Mouse (Mus musculus): ENCODE measurements around the gene Rad1.
"Not testable (repeated sequence)": the region's sequence is repeated elsewhere in the genome, so short reads cannot be mapped to it uniquely, and the experiment has no call there.

Rad1 gene

GRCm38 (mm10) chr15:10485484-10486364, at the start of gene Rad1, which contains the start of gene Brix1:
Gene Rad1, plus strand, starts transcription at chr15:10486018.
Gene Brix1, minus strand, starts transcription at chr15:10485947.
- DNase-seq (ENCODE audit: low read depth, low spot score), result peak; percentile 98

DNA sequence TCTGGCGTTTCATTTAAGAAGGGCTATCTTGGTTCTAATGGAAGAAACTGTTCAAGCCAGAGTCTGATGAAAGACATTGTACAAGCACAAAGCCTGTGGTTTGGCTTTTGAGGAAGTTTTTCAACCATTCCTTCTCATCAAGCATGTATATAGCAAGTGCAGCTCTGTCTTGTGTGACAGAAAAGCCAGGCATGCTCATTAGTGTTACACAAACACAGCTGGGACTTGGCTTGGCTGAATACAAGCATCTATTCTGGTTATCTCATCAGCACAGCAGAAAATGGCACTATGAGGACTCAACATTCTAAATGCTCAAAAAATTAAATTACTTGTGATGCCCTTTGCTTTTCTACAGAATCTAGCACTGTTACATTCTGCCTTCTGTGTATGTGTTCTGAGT, 48.9 kb upstream of the Rad1 start:
- no peak for DNase-seq (ENCODE audit: low read depth, low spot score)

DNA sequence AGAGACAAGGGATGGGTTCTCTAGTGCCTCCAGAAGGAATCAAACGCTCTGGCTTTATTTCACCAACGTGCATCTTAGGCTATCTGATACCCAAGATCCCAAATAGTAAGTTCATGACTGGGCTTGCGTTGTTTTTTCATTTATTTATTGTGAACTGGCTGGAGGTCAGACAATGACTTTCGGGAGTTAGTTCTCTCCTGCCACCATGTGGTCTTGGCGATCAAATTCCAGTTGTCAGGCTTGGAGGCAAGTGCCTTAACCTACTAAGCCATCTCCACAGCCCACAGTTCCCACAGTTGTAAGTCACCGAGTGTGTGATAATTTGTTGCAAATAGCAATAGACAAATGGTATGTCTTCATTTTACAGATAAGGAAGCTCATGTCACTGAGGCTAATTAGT, 45.9 kb upstream of the Rad1 start:
- DNase-seq (ENCODE audit: low read depth, low spot score), result no peak

GRCm38 (mm10) chr15:10441493-10441892, 44.3 kb upstream of the Rad1 start:
- DNase-seq (ENCODE audit: low read depth, low spot score), result no peak

- no peak for DNase-seq (ENCODE audit: low read depth, low spot score)
Measured at GRCm38 (mm10) chr15:10442275-10442674, 43.5 kb upstream of the Rad1 start.

DNA sequence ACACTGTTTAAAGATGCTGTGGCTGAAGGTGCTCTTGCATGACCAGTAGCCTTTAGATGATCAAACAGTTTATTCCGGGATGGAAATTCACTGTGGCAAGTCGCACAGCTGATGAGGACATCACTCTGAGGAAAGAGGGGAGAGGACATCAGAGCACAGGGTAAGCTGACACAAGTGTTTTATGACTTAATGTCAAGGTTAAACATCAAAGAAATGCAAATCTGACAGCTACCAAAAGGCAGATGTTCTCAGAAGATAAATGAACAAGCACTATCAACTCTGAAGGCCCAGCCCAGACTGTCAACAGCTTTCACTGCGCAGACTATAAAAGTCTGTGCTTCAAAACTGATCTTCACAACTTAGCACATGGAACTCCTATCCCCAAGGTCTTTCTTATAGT, 38.7 kb upstream of the Rad1 start:
- no peak for DNase-seq (ENCODE audit: low read depth, low spot score)

DNA sequence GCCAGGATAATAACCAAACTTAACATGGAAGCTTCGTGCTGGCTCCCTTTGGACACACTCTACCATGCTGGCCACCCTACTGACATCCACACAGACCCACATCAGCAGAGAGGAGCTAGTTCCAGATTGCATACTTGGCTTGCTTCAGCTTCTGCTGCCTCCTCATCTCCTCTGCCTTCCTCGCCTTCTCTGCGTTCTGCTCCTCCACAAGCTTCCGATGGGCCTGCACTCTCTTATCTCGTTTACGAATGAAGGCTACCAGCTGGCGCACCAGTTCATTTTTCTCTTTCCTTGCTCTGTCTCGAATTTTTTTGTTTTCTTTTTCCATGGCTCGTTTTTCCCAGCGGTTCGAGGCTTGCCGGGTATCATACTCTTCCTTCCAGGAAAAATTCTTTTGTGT, 24.8 kb upstream of the Rad1 start:
- no peak for DNase-seq (ENCODE audit: low read depth, low spot score)

DNA sequence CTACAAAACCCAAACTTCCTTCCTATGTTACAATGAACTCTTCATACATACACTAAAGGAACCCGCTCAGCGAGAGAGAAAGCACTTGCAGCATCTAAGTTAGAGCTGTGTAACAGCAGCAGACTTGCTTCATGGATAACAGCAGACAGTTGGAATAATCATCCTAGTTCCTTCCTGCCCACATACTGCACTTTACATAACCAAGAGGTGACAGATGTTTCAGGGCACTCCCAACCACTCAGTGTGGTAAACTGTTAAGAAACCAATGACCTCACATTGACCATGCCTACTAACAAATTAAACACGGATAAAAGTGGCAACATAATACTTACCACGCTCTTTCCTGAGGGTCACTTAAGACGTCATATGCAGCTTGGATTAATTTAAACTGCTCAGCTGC, 22.3 kb upstream of the Rad1 start:
- DNase-seq (ENCODE audit: low read depth, low spot score), result no peak

- no peak for DNase-seq (ENCODE audit: low read depth, low spot score)
Measured at GRCm38 (mm10) chr15:10464678-10465077, 21.1 kb upstream of the Rad1 start.

DNA sequence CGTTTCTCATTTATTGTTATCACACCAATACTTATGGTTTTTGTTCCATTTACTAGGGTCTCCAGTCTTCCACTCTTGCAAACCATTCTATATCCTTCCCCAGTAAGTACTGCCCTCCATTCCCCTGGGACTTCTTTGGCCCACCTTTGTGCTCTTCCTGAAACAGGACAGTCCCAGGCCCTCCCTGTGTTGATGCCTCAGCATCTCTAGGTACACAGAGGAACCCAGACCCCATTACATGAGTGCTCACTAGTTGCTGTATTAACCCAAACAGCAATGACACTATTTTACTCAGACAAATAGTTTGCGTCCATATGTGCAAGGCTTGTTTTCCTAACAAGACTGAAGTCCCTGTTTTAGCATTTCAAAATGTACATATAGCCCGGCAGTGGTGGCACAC, 17.1 kb upstream of the Rad1 start:
- DNase-seq (ENCODE audit: low read depth, low spot score), result no peak

GRCm38 (mm10) chr15:10469641-10470150, 16.1 kb upstream of the Rad1 start:
- DNase-seq (ENCODE audit: low read depth, low spot score), result no peak

- DNase-seq (ENCODE audit: low read depth, low spot score), result peak; percentile 93
Measured at GRCm38 (mm10) chr15:10470151-10470831, 15.5 kb upstream of the Rad1 start, which contains the start of gene Dnajc21. Gene Dnajc21, minus strand, starts transcription at chr15:10470516.

- DNase-seq (ENCODE audit: low read depth, low spot score), result no peak
Measured at GRCm38 (mm10) chr15:10470941-10471340, 14.9 kb upstream of the Rad1 start.

DNA sequence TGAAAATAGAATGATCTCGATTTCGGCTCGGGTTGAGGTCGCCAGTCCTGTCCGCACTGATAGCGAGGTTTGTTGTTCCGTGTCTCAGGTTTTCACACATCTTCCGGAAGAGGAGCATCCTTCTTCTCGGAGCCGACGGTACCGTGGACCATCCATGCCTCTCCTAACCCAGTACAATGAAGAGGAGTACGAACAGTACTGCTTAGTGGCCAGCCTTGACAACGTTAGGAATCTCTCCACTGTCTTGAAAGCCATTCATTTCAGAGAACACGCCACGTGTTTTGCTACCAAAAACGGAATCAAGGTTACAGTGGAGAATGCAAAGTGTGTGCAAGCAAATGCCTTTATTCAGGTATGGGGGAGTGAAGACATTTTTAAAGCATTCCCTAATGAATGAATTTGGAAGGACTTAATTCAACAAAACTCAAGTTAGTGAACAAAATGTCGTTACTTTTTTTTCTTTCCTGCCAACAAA, 584 bp downstream of the Rad1 start:
- DNase-seq (ENCODE audit: low read depth, low spot score), result no peak

- no peak for DNase-seq (ENCODE audit: low read depth, low spot score)
Measured at GRCm38 (mm10) chr15:10487246-10487645, 1.4 kb downstream of the Rad1 start.

DNA sequence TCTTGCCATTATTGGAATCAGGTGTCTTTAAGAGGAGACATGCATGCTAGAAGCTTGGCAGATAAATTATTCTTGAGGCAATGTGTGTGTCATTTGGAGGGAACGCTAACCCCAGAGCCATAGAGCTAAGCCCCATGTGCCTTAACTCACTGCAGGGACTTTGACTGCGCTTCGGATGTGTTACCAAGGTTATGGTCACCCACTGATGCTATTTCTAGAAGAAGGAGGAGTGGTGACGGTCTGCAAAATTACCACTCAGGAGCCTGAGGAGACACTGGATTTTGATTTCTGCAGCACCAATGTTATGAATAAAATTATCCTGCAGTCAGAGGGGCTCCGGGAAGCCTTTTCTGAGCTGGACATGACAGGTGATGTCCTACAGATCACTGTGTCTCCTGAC, 4.3 kb downstream of the Rad1 start:
- no peak for DNase-seq (ENCODE audit: low read depth, low spot score)

DNA sequence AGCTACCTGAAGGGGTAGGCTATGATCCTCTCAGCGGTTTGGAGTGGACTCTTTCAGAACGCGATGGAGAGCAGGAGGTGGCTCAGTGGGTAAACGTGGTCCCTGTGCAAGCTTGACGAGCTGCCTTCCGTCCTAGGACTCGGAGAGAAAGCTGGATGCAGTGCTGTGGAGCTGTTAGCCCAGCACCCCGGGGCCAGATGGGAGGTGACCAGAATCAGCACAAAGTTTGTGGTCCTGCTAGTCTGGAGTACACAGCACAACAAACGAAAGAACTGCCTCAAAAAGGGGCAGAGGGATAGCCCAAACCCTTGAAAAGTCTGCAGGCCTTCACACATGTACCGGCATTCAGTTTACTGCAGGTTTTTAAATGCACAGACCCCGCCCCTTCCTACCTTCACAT, 10.1 kb downstream of the Rad1 start:
- no peak for DNase-seq (ENCODE audit: low read depth, low spot score)

DNA sequence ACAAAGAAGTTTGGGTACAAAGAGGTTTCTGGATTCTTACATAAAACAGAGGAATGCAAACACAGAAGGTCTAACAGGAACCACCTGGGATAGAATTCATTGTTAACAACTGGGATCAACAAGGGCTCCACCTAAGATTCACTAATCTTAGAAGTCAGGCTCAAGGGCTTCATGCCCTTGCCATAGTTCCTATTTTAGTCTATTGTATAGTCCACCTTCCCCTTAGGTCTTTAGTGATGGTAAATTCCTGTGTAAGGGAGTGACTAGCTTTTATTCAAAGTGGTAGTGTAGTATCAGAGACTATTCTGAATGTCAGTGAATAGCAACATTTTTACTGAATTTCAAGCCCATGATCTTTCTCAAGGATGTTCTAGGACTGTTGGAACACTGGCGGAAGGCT, 10.9 kb downstream of the Rad1 start:
- DNase-seq (ENCODE audit: low read depth, low spot score), result not testable (repeated sequence)

DNA sequence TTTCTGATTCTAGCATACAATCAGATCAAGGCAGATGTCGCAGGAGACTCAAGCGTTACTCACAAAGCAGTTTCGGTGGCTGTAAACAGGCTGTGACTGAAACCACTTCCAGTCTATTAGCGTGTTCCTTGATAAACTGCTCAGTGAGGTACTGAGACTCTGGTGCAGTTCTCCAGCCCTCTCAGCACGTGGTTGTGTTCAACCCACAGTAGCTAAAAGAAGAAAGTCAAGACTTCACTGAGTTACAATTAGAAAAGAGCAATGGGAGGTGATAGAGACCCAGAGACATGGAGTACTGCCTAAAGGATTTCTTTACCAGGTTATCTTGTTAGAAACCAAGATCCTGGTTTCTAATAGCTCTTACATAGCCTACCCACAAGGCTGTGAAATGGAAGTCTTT, 13.8 kb downstream of the Rad1 start:
- DNase-seq (ENCODE audit: low read depth, low spot score), result no peak

- DNase-seq (ENCODE audit: low read depth, low spot score), result no peak
Measured at GRCm38 (mm10) chr15:10500035-10500434, 14.2 kb downstream of the Rad1 start.

DNA sequence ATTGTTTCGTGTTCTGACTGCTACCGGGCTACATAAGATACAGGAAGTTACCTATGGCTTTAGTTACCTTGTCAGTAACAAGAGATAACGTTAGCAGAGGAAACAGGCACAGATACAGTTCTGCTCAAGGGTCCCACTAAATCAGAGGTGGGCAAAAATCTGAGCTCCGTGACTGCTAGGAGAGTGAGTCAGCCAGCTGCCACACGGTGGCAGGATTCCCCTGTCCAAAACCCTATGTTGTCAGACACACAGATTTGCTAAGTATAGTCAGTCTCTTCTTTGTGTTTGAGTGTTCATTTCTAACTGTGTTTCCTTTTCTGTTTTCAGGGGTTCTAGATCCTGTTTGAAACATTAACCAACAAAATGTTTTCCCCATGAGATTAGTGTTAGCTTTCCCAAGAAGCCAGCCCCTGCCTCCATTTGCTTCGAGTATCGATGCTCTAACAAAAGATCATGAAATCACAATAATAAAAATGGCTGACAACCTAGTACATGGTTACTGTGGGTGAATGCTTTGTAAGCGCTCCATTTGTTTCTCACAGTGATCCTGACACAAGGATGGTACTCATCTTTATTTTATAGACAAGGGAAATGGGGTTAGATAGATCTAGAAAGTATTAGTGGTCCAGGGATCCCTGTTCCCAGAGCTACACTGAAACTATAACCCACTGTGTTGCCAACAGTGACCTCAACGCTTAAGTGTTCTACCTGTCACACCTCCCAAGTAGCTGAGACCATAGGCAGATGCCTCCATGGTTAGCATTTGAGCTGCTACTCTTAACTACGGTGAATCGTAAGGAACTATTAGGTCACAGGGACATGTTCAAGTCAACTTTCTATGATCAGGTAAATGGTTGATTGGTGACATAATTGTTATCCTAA, 15.3 kb downstream of the Rad1 start:
- peak; percentile 26 for DNase-seq (ENCODE audit: low read depth, low spot score)

DNA sequence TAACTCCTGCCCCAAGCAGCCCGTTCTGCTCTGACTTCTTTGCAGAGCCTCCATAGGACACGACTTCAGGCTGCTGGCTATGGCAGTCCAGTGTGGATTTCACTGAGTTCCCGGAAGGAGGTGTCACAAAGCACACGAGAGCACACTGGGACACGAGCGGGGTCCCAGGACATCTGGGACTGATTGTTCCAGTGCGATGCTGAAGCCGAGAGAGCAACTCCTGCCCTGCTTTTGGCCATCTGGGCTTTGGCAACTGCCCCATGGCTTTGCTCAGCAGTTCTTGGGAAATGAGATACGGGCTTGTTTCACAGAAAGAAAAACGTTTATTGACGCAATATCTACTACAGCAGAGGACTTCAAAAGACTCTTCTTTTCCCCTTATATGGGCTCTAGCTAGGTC, 20.3 kb downstream of the Rad1 start:
- no peak for DNase-seq (ENCODE audit: low read depth, low spot score)

Measured in CD4-positive, CD25-positive, alpha-beta regulatory T cell, adult 2 months (primary cell).